Mouse (Mus musculus): ENCODE results near the gene H2-Ke6. TPM values are rescaled to one million over a fixed set of nuclear protein-coding genes. Genes with fewer than 3 reads are reported as not detected.
A peak's percentile ranks its signal among the peaks of the same experiment; 100 is the strongest.
"Not testable (repeated sequence)": the region's sequence is repeated elsewhere in the genome, so short reads cannot be mapped to it uniquely, and the experiment has no call there.

Gene H2-Ke6
- total RNA-seq, 2 experiments from 2014 or later = 15.0 to 50.7 TPM

DNA sequence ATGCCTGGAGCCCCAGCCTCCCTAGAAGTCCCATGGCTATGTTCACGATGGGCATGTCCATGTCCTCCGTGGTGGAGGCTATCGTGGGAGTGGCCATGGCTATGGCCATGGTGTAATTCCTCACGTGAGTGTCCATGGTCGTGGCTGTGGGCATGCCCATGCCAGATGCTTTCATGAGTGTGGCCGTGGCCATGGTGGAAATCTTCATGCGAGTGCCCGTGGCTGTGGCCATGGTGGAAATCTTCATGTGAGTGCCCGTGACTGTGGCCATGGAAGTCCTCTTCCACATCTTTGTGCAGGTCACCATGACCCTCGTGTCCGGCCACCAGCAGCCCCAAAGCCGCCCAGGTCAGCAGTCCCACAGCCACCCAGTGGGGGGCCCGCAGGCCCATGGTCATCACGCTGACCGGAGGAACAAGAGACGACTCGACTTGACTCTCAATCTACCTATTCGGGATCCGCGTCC is 3.0 kb upstream of the H2-Ke6 start:
- peak; percentile 4 for ATAC-seq (replicated peaks; ENCODE audit: low FRiP score, poor library complexity, severe bottlenecking)

DNA sequence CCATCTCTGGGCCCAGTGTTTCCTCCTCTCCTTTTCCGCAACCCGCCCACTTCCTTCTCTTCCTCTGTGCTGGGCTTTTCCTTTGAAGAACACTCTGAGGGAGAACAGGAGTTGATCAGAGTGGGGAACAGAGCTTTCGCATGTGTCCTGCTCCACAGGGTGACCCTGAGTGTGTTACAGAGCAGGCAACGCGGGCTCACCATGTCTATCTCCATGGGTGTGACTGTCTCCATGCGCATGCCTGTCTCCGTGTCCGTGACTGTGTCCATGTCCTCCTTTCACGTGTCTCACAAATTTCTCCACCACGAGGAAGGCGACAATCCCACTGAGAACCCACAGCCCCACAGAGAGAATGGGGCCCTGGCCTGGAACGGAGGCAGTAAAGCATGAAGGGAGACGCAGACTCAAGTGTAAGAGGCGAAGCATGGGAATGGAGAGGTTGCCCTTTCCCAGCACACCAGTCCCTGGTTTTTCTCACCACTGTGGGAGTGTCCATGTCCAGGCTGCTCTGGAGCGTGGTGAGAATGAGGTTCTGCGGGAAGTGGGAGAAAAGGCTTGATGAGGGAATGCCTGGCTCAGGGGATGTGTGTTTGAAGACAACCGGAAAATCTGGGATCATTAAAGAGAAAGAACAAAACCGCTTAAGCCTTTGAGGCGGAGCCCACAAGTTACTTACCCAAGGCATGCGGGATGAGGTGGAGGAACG is 2.2 kb upstream of the H2-Ke6 start:
- no peak for ATAC-seq (replicated peaks; ENCODE audit: low FRiP score, poor library complexity, severe bottlenecking)

DNA sequence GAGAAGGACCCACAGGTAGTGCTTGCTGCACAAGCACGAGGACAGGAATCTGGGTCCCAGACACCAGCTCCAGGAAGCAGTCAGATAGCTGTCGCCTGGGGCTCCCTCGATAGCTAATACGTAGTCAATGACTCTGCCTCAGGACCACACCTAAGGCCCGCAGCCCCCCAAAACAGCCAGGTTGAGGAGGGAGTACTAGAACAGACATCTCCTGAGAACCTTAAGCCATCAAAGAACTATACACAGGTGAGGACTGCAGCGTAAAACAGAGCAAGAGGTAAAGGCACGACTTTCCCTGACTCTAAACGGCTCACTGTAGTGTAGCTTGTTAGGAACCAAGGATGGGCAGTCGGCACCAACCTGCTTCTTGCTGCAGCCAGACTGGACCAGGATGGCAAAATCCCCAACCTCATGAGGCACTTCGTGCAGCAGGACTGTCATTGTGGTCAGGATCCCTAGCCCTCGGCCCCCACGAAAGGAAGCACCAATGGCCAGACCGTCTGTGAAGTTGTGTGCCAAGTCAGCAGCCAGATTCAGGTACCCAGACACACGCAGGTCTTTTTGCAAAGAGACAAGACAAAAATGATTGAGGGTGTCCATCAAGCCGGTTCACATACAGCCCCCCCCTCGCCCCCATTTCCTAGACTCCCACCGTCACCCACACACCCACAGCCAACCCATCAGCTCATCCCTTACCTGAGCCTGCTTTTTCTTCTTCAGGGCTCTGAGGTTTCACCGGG is 1.5 kb upstream of the H2-Ke6 start:
- ATAC-seq (replicated peaks; ENCODE audit: low FRiP score, poor library complexity, severe bottlenecking) = no peak

DNA sequence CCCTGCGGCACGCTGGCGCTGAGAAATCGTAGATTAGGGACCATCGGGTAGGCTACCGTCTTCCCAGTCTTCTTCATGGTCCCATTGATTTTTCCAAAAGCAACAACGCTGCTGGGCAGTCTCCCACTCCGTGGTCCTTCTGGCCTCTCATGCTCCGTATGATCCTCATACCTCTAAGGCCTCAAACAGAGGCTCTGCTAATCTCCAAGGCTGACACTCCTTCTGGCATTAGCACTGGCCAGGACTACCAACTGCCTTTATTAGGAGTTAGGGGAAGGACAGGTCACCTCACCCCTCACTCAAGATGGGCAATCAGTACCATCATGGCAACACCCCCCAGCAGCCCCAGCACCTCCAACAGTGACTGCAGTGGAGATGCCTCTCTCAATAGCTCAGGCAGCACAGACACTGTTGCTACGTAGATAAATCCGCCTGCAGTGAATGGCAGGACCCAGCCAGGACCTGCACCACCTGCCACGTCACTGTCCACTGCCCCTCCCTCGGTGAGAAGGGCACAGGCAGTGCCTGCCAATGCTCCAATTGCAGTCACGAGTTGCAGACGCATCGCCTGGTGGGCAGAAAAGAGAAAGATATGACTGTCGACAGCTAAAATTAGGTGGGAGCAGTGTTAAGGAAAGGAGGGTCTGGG is 765 bp upstream of the H2-Ke6 start:
- no peak for ATAC-seq (replicated peaks; ENCODE audit: low FRiP score, poor library complexity, severe bottlenecking)

DNA sequence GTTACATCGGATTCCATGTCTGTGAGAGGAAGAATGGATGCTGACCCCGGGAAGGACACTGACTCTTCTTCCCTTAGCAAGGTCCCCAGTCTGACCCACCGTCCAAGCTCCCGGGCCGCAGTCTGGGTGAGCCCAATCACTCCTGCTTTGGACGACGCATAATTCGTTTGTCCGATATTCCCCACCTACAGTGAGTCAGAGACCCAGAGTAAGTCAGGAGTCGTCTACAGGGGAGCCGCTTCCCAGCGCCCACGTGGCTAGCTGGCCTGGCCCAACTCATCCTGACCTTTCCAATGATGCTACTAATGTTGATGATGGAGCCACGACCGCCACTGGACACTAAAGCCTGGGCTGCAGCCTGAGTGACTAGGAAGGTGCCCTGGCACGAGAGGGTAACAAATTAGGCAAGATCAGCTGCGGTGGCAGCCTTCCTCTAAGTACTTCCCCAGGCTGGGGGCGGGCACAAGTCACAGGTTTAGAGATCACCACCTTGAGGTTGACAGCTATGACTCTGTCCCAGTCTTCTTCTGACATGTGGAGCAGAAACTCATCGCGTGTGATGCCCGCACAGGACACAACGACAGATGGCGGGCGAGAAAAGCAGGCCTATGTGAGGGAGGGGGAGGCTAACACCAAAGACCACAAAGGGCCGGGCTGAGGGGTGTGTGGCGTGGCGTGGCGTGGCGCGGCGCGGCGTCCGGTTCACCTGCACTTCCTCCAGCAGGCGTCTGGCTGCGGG is 774 bp downstream of the H2-Ke6 start:
- no peak for ATAC-seq (replicated peaks; ENCODE audit: low FRiP score, poor library complexity, severe bottlenecking)

DNA sequence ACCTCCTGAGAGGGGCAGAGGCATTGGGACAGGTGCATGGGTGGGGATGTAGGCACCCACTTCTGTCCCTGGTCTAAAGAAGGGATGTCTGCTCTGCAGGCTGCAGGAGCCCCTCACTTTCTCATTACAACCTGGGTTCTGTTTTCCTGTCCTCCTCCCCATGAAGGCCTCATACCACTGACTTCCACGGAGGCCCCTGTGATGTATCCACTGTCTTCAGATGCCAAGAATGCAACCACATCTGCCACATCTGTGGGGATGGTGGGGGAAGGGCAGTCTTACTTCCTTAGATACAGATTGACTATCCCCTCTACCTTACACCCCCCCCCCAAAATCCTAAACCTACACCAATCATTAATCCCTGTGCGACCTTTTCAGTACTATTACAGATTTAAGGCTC is 1.6 kb downstream of the H2-Ke6 start:
- no peak for ATAC-seq (replicated peaks; ENCODE audit: low FRiP score, poor library complexity, severe bottlenecking)

DNA sequence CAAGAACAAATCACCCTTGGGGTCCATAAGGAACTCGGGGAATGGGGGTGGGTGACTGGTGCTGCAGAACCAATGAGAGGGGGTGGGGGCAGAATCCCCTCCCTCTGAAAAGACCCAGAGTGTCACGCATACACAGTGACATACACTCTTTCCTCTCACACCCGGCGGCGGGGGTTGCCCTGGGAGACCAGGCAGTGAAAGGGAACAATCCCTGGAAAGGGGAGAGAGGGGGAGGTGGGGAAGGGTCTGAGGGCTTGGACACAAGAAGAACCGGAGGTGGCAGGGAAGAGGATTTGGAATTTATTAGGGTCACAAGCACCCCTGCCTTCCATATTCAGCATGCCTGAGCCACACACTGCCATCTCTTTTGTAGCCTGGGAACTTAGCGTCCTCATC is 2.1 kb downstream of the H2-Ke6 start:
- no peak for ATAC-seq (replicated peaks; ENCODE audit: low FRiP score, poor library complexity, severe bottlenecking)

DNA sequence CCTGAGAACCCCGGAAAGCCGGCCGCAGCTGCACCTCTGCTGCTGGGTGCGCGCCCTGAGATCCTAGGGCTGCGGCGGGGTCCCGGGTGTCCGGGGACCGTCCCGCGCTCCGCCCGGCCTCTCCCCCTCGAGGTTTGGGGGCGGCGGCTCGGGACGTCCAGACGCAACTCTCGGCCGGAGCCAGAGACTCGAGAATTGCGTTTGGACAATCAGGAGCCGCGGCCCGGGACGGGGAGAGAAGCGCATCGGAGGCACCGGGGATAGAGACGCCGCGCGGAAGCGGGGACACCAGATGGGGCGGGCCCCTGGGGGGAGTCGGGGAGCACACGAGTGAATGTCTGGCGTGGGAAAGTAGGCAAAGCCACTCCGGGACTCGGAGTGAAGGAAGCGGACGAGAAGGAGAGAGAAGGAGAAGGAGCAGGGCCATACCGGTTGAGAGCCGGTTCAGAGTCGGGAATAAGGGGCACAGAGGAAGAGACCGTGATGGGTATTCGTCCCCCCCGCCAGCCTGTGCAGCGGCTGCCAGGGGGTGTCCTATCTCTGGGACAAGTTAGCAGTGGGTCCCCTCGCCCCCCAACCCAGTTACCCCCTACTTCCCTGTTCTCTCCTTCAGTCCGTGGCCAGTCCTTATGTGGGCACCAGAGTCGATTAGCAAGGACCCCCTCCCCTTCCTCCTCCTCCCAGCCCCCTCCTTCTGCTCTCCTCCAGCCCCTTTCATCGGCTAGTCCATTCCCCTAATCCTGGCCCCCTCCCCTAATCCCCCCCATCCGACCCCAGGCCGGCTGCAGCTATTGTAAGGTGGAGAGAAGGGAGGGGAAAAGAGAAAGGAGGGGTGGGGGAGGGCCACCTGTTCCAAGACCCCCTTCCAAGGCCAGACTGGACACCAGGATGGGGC is 2.8 kb downstream of the H2-Ke6 start:
- no peak for ATAC-seq (replicated peaks; ENCODE audit: low FRiP score, poor library complexity, severe bottlenecking)

DNA sequence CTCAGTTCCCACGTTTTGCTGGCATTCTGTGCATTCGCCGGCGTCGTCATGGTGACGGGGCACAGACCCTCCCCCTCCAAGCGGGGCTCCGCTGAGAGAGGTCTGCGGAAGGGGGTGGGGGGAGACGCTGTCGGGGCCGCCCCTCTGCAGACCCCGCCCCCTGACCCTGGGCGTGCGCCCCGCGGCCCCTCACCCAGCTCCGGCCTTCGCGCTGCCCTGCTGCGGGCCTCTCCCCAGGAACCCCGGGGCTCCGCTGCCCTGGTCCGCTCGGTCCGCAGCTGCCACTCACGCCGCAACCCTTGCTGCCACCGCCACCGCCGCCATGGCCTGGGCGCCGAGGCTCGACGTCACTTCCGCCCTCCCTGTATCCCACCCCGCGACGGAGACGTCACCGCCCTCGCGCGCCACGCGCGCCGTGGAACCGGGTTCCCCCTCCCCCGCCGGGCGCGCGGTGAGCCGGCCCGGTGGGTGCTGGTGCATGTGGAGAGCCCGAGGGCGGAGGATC is 3.5 kb downstream of the H2-Ke6 start, which contains the start of gene Ring1:
Gene Ring1 (minus strand): TSS at position 364 of the 505 bp plus-strand sequence.
- peak; percentile 38; the same call in 1 of the 2 replicates for ATAC-seq (replicated peaks; ENCODE audit: low FRiP score, poor library complexity, severe bottlenecking)

DNA sequence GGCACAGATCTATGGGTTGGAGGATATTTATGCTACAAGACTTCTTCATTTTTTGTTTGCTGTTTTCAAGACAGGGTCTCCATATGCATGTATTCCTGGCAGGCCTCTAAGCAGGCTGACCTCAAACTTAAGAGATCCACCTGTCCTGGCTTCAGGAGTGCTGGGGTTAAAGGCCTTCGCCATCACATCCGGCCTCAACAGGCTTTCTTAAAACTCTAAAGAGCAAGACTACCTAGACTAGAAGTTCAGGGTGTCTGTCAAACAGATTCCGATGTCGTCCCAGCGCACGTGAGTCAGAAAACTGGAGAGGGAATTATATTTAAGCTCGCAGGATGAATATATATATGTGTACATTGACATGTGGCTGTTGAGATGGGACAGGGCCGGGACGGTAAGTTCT is 4.2 kb downstream of the H2-Ke6 start:
- ATAC-seq (replicated peaks; ENCODE audit: low FRiP score, poor library complexity, severe bottlenecking) = no peak

DNA sequence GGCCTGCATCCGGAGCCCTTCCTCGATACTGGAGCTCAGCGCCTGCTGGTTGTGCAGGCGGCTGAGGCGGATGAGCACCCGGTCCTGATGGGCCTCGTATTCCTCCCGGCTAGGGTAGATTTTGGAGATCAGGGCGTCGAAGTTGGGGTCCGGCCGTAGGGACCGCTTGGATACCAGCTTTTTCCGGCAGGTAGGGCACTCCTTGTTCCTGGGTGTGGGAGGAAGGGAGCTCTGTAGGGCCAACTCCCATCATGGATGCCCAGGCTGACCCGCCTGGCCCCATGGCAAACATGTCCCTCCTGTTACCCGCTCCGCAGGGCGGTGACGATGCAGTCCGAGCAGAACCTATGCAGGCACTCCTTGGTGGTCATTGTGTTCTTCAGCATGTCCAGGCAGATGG is 4.9 kb downstream of the H2-Ke6 start:
- no peak for ATAC-seq (replicated peaks; ENCODE audit: low FRiP score, poor library complexity, severe bottlenecking)

DNA sequence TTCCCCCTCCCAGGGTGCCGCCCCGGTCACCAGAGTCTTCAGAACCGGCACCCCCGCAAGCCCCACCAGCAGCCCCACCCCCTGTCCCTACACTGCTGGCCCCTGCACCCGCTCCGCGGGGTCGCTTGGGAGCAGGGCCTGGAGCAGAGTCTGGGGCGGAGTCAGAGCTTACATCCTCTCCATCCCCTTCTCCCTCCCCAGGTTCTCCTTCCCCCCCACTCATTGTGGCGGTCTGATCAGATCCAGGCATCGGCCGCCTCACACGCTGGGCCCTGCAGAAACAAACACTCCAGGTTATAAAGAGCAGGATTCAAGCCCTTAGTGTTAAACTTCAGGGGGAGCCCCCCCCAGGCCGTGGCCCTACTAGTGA is 5.5 kb downstream of the H2-Ke6 start:
- no peak for ATAC-seq (replicated peaks; ENCODE audit: low FRiP score, poor library complexity, severe bottlenecking)

DNA sequence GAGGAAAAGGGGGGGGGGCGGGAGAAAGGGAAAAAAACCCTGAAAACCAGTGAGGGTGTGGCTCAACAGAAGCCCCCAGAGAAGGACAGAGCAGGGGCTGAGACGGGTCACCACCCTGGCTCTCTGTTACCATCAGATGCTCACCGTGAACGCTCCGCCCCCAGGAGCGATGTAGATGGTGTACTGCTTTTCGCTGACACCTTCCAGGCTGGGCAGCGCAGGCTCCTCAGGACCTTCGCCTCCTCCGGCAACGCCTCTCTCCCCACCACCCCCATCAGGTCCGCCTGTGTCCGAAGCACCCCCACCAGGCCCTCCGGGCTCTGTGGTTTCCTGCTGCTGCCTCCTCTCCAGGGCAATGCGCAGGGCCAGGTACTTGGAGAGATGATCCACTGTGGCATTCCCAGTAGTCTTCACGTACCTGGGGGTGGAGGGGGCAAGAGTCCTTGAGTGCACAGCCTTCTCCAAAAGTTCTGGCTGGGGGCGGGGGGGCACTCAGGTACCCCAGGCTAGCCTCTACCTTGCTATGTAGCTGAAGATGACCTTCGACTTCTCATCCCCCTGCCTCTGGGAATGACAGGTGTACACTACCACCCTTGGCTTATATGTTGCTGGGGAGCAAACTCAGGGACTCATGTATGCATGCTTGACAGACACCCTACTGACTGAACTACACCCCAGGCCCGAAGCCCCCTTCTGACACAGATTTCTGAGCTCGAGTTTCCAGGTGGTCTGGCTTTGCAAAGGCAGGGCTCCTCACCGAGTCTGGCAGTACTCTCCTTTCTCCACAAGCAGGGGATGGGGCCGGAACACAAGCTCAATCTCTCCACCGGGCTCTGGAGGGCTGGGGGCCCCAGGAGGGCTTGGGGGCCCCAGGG is 6.1 kb downstream of the H2-Ke6 start:
- no peak for ATAC-seq (replicated peaks; ENCODE audit: low FRiP score, poor library complexity, severe bottlenecking)

DNA sequence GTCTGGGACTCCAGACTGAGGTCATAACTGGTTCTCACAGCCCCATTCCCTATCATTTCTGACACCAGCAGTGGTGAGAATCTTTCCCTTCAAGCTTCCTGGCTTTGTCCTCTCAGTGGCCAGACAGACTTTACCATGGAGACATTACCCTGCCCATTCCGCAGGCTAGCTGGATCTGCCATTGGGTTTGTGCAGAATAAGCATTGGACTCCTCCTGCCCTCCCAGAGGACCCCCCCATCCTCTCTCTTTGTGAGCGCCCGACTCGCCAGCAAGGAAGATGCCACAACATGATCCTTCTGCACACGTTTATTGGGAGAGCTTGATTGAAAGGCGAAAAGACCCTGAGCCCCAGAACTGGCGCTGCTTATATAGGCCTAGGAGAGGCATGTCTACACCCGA is 14.4 kb downstream of the H2-Ke6 start:
- ATAC-seq (replicated peaks; ENCODE audit: low FRiP score, poor library complexity, severe bottlenecking) = no peak

DNA sequence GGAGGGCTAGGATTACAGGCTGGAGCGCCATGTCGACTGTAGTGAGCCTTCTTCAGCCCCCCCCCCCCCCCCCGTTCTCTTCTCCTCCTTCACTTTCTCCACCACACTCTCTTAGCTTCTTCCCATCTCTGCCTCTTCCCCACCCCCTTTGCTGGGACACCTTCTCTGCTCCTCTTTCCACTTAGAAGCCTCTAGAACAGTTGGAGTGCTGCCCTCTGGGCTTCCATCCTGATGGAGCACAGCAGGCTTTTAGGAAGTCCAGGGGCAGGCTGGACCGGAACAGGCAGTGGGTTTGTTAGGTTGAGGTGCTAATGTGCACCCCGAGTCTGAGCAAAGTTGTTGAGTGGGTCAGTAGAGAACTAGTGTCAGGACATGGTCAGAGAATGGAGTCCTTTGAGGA is 17.7 kb downstream of the H2-Ke6 start:
- no peak for ATAC-seq (replicated peaks; ENCODE audit: low FRiP score, poor library complexity, severe bottlenecking)

DNA sequence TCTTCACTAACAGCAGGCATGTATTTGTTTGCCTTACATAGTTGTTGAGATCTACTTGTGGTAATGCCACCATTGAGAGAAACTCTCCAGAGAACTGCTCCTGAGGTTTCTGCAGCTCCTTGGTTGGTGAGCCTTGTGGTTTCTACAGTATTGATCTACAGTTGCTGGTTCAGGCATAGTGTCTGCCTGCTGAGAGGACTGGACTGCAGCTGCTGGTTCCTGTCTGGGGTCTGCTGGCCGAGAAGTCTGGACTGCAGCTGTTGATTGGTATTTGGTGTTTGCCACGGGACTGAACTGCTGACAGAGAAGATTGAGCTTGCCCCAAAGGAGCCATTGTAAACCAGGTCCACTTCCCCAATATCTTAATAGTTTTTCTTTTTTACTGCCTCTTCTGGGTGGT is 21.3 kb downstream of the H2-Ke6 start:
- no peak for ATAC-seq (replicated peaks; ENCODE audit: low FRiP score, poor library complexity, severe bottlenecking)

DNA sequence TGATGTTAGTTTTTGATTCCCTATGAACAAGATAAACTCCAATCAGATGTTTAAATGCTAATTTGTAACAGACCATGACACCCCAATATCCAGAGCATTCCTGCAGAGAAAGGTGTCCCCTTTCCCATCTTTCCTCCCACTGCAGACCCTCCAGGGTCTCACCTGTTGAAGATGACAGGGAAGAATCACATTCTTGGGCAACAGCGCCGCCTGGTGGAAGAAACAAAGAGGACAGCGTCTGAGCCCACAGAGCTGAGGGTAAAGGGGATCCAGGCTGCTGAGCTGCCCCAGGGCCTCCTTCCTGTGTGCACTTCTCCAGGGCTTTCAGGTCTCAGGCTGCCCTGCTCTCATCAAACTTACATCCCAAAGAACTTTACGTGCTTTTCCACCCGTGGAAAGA is 24.4 kb downstream of the H2-Ke6 start:
- ATAC-seq (replicated peaks; ENCODE audit: low FRiP score, poor library complexity, severe bottlenecking) = no peak

DNA sequence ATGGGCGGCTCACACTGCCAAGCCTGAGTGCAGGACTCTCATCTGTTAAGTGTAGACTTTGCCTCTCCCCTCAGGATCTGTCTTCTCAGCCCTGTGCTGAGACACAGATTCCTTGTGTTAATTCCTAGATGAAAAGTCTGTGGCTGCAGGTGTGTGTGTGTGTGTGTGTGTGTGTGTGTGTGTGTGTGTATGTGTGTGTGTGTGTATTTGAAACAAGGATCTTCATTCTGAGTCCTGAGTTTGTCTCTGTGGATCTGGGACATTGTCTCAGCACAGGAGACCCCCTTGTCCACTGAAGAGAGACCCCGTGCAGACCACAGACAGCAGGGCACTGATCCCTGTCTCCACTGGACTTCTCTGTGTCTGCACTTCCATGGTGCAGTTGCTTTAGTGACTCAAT is 27.1 kb downstream of the H2-Ke6 start:
- ATAC-seq (replicated peaks; ENCODE audit: low FRiP score, poor library complexity, severe bottlenecking) = not testable (repeated sequence)

Data from erythroblast, adult 5-6 weeks (primary cell).